Mouse (Mus musculus) hematopoietic multipotent progenitor cell, adult 10-12 weeks (in vitro differentiated cells): ENCODE data around the gene Gja1. TPM values are rescaled to one million over a fixed set of nuclear protein-coding genes. Genes with fewer than 3 reads are reported as not detected.

Experiments used
- polyA plus RNA-seq: library from polyadenylated mRNA; stranded (reverse); fragments of >175 nt; gene quantifications from 2 replicates; pipeline ENCODE4 v1.2.3, GENCODE M21; 2012; ENCODE audit warnings: low replicate concordance

Gene Gja1
- polyA plus RNA-seq, result 0.26 and 5.5 TPM in 2 replicates

GRCm38 (mm10) chr10:56377097-56377965 lies at the start of gene Gja1:
Gene Gja1 (plus strand): TSS chr10:56377330.

Other genes starting within 250 kb of the Gja1 start
- gene Tbc1d32, start 148.6 kb upstream of the Gja1 start, polyA plus RNA-seq, result 0.04 and 0.13 TPM in 2 replicates